Mouse (Mus musculus) cerebellum, adult 9-11 months (tissue): ENCODE data around the gene Cyth4.
A peak's percentile ranks its signal among the peaks of the same experiment; 100 is the strongest.

Experiments used
- DNase-seq: peaks from one replicate; pipeline ENCODE4 v3.0.0; 2022

The Cyth4 gene

DNA sequence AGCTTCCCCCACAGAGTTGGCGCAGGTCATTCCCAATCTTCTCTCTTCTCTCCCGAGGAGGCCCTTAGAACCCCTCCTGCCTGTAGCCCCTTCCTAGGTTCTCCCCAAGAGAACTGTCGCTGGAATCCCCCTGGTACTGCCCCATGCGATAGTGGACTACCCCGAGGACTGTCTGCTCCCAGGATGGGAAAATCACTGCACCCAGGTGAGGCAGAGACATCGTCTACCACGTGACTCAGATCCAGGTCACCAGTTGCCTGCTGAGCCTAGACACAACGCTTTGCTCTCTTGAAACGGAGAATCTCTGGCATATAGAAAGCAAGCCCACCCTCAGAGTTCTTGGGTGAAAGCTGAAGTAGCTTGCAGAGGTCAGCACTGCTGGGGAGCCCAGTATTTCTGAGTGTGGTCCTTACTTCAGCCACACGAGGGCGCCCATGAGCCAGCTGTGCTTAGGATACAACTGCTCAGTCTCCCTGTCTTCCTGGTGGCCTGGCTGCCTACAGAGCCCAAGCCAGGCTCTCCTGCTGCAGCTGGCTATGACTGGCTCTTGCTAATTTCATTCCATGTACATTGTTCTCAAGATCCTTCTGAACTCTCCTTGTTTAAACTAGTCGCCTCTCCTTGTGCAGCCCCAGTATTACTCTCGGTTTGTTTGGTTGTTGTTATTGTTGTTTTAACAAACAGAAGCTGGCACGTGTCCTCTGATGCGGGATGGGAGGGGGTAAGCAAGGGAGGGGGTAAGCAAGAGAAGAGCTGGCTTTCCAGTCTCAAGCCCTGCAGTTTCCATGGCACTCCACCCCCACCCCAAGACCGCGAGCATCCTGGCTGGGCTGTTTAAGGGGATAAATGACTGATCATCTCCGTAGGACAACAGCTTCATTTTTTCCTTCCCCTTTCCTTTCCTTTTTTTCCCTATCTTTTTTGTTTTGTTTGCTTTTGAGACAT, 9.5 kb upstream of the Cyth4 start:
- DNase-seq: peak; percentile 58

- no peak for DNase-seq
These were observed 8.8 kb upstream of the Cyth4 start for GRCm38 (mm10) chr15:78588049-78588448.

GRCm38 (mm10) chr15:78588900-78589299, 7.9 kb upstream of the Cyth4 start:
- DNase-seq: no peak

GRCm38 (mm10) chr15:78589936-78590335, 6.9 kb upstream of the Cyth4 start:
- no peak for DNase-seq

DNA sequence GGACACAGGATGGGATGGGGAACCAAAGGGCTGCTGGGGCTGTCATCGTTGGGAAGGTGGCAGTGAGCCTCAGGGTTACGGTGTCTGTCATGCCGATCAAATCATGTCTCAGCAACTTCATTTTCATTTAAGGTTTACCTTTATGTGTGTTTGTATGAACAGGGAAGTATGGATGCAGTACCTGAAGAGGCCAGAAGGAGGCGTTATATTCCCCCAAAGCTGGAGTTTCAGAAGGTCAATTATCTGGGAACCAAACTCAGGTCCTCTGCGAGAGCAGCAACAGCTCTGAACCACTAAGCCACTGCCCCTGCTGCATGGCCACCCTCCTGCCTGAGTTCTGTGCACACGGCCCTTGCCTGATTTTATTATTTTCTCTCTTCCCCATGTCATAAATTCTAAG, 6.1 kb upstream of the Cyth4 start:
- no peak for DNase-seq

GRCm38 (mm10) chr15:78591680-78592451, 5.0 kb upstream of the Cyth4 start:
- no peak for DNase-seq

DNA sequence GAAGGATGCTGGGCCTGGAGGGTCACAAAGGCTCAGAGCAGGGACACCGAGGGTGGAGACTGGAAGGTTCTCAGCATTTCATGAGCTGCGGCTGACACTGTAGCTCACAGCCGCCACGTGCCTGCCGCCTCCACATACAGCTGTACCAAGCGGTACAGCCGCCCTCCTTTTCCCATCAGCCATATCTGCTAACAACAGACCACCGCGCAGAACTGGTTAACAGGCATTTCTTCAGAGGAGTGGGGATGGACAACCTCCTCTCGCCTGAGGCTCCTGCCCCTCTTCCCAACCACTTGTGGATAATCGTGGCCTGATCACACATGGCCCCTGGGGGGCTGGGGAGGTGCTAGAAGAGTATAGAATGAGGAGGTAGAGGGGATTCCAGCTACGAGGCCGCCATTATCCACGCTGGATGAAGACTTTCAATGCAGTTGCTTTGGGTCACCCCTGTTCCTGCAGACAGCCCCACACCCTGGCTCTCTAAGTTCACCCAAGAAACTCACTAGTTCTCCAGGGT, 4.3 kb upstream of the Cyth4 start:
- DNase-seq: no peak

- DNase-seq: no peak
These were observed 2.9 kb upstream of the Cyth4 start for GRCm38 (mm10) chr15:78593896-78594425.

DNA sequence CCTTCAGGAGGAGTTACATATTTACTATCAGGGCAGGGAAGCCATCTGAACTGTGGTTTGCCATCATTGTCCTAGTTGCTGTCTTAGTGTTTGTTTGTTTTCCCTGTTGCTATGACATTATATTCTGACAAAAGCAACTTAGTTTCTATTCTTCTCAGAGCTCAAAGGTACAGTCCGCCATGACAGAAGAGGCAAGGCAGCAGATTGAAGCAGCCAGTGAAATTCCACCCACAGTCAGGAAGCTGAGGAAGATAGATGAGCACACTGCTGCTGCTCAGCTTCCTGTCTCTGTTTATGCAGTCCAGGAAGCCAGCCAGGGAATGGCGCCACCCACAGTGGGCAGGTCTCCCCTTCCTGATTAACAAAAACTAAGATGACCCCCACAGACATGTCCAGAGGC, 2.0 kb upstream of the Cyth4 start:
- DNase-seq: no peak

GRCm38 (mm10) chr15:78595468-78595867, 1.4 kb upstream of the Cyth4 start:
- no peak for DNase-seq

GRCm38 (mm10) chr15:78596504-78596903, 343 bp upstream of the Cyth4 start:
- DNase-seq: no peak

DNA sequence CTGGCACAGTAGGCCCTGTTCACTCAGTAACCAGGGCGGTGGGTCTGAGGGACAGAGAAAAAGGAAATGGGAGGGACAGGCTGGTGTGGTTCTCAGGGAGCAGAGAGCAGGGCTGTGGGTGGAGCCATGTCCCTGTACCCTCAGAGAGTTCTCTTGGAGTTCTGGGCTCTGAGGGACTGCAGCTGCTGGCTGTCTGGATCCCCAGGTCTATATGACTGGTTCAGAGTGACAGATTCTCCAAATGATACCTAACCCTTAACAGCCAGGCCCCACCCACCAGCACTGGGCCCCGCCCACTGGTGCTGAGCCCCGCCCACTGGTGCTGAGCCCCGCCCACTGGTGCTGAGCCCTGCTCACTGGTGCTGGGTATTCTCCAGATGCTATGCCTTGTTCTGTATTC, 882 bp downstream of the Cyth4 start:
- no peak for DNase-seq

- no peak for DNase-seq
These were observed 2.3 kb downstream of the Cyth4 start for GRCm38 (mm10) chr15:78599124-78599523.

- no peak for DNase-seq
These were observed 2.8 kb downstream of the Cyth4 start for GRCm38 (mm10) chr15:78599529-78600193.

- DNase-seq: no peak
These were observed 4.3 kb downstream of the Cyth4 start for GRCm38 (mm10) chr15:78601180-78601579.

DNA sequence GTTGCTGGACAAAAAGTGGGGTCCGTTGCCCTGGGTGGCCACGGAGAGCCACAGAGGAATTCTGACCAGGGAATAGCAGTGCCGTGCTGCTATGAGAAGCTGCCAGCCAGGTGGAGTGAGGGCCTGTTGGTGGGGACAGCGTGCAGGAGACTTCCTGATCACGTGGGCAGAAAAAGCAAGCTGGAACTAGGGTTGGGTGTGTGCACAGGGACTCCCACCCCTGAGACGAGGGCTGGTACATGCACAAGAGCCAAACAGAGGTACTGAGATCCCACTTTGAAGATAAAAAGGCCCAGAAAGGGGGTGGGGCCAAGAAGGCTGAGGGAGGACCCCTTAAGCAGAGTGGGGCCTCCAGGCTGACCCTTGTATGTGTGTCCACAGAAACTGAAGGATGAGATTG, 7.4 kb downstream of the Cyth4 start:
- DNase-seq: no peak

- no peak for DNase-seq
These were observed 8.5 kb downstream of the Cyth4 start for GRCm38 (mm10) chr15:78605371-78605791.

GRCm38 (mm10) chr15:78606059-78606458, 9.2 kb downstream of the Cyth4 start:
- DNase-seq: peak; percentile 86

- no peak for DNase-seq
These were observed 10.6 kb downstream of the Cyth4 start for GRCm38 (mm10) chr15:78607463-78607862.

DNA sequence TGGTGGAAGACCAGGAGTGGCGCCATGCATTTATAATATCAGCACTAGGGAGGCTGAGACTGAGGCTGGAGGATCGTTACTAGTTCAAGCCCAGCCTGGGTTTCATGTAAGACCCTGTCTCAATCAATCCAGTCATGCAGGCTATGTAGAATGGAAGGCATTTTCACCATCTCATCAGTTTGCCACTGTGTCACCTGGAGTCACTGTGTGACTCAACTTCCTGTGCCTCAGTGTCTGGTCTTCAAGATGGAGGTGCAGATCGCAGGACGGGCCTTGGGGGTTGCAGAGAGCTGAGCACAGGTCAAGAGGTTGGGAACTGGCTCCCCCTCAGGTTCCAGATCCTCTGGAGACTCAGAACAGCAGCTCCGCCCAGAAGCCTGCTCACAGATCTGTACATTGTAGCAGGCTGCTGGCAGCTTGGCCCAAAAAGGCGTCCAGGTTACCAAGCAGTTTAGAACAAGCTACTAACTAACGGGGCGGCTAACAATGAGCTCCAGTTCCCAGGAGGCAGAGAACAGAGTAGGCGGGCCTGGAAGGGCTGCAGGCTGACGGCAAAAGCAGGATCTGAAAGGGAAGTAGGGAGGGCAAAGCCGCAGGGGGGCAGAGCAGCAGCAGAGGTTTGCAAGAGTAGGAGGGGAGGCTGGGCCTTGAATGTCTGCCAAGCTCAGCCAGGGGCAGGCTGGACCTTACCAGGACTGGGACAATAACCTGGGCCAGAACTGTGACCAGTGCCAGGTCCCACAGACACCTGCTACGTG, 14.0 kb downstream of the Cyth4 start:
- no peak for DNase-seq

DNA sequence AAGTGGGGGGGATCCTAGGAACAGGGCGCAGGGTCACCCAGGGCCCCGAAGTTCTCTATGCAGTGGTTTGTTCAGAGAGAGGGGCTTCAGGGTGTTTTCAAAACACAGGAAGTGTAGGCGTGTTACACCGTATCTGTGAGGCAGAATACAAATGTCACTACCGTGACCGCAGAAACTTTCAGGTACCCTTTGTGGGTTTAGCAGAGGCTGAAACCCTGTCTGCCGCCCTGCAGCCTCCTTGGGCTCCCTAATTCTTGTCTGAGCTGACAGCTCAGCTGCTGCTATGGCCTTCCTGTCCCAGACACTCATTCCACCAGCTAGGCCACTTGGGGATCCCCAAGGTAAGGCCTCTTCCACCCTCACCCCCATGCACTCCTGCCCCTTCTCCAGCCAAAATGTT, 17.7 kb downstream of the Cyth4 start:
- DNase-seq: no peak

GRCm38 (mm10) chr15:78616973-78617372, 20.1 kb downstream of the Cyth4 start:
- no peak for DNase-seq
